Mouse (Mus musculus) kidney, postnatal 0 days (tissue): ENCODE measurements around the gene Pcdh7. TPM values are rescaled to one million over a fixed set of nuclear protein-coding genes. Genes with fewer than 3 reads are reported as not detected.

Source experiments
- ATAC-seq: fragments of 200-750 bp; cut with Nextera tagmentation; replicated peaks from 2 replicates; pipeline ENCODE4 v1.8.0; 2017; ENCODE audit warnings: low read depth, moderate number of reproducible peaks, moderate TSS enrichment, moderate library complexity; ENCODE audit not compliant: low FRiP score
- DNase-seq: peaks from one replicate; pipeline ENCODE4 v3.0.0-alpha.2; 2016; ENCODE audit warnings: low spot score
- H3K27ac ChIP-seq: fragments of 300-500 bp; sonication (generic); 2 replicates; pipeline ENCODE4 v1.5.1; 2014; ENCODE audit warnings: mild to moderate bottlenecking
- H3K27me3 ChIP-seq: fragments of 300-500 bp; sonication (generic); 2 replicates; pipeline ENCODE4 v1.6.1; 2014; ENCODE audit warnings: low read length, mixed read lengths; ENCODE audit not compliant: insufficient read depth
- H3K36me3 ChIP-seq: fragments of 300-500 bp; sonication (generic); 2 replicates; pipeline ENCODE4 v1.6.1; 2014; ENCODE audit warnings: low read length, mixed read lengths; ENCODE audit not compliant: insufficient read depth
- H3K4me1 ChIP-seq: fragments of 300-500 bp; sonication (generic); replicated peaks from 2 replicates; pipeline ENCODE4 v1.6.1; 2014; ENCODE audit warnings: antibody characterized with exemption, low read length, mixed read lengths; ENCODE audit not compliant: insufficient read depth
- H3K4me2 ChIP-seq: fragments of 300-500 bp; sonication (generic); 2 replicates; pipeline ENCODE4 v1.6.1; 2014; ENCODE audit warnings: mild to moderate bottlenecking, low read length, moderate library complexity, mixed read lengths
- H3K4me3 ChIP-seq: fragments of 300-500 bp; sonication (generic); replicated peaks from 2 replicates; pipeline ENCODE4 v1.5.1; 2014; ENCODE audit warnings: low read depth, low read length
- H3K9ac ChIP-seq: fragments of 300-500 bp; sonication (generic); 2 replicates; pipeline ENCODE4 v1.6.1; 2014; ENCODE audit warnings: low read depth, low read length
- H3K9me3 ChIP-seq: fragments of 300-500 bp; sonication (generic); replicated peaks from 2 replicates; pipeline ENCODE4 v1.6.1; 2016; ENCODE audit warnings: low read length, inconsistent platforms, mixed read lengths
- CTCF ChIP-seq: IDR thresholded peaks from 2 replicates; pipeline ENCODE4 v1.5.1; 2016; ENCODE audit warnings: antibody characterized with exemption, low read depth, mild to moderate bottlenecking, moderate library complexity
- WGBS: fragments of 180-500 bp; shearing (Covaris S2); extraction: QIAGEN DNeasy Blood & Tissue Kit; methylation state at CpG from one replicate; pipeline ENCODE4 v1.1.7; 2014; 5-methylcytosine and 5-hydroxymethylcytosine counted together
- polyA plus RNA-seq: library from polyadenylated mRNA; unstranded; fragments of >200 nt; fragmentation: Nextera tagmentation; extraction: Ambion mirVana; gene quantifications from 2 replicates; pipeline ENCODE4 v1.2.1, GENCODE M21; 2015

Gene Pcdh7
- polyA plus RNA-seq, 1 experiment from 2014 or later, result 3.6 TPM

DNA sequence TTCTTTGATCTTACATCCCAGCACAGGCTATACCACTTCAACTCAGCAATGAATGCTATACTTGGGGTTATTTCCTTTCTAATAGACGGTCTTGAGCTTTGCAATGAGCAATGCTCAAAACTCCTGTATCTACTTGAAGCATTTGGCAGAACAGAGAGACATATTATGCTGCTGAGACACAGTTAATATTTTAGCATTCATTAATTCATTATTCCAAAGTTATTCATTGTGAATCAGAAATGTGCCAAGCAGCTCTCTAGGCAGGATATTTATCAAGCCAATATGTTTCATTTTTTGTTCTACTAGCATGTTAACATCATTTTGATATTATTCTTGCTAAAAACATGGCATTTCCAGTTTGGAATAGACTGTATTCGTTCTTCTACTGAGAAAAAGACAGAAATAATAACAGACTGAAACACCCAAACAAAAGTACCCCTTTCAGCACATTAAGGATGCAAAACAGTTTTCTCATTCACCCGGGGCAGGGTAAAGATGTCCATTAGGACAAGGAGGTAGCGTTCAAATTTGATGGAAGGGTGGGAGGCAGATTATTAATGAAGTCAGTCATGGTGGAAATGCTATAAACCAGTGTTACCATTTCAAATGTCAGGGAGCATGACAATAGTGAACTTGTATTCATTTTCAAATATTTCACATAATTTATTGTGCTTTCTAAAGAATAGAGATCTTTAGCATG, 391.0 kb downstream of the Pcdh7 start:
- no peak overlapping the region for H3K4me2 ChIP-seq
- no peak for TF ChIP-seq CTCF
- WGBS, result 81% methylated on average over 4 of the region's 4 CpGs

GRCm38 (mm10) chr5:58116096-58116495, 398.3 kb downstream of the Pcdh7 start:
- no peak for TF ChIP-seq CTCF
- no peaks in the 10 kb centered on the region for H3K4me1 ChIP-seq
- H3K9ac ChIP-seq, result no peak overlapping the region
- no peak overlapping the region for H3K4me3 ChIP-seq
- H3K4me2 ChIP-seq, result no peak overlapping the region
- ATAC-seq (no peak), DNase-seq (no peak)
- no peaks in the 10 kb centered on the region for H3K36me3 ChIP-seq
- WGBS, result 88% methylated on average over 3 of the region's 3 CpGs
- H3K9me3 ChIP-seq, result no peaks in the 10 kb centered on the region
- H3K27me3 ChIP-seq, result no peaks in the 10 kb centered on the region
- H3K27ac ChIP-seq, result no peak overlapping the region

More for the DNA sequence above, 391.0 kb downstream of the Pcdh7 start:
- ATAC-seq (no peak), DNase-seq (no peak)
- Histone ChIP-seq H3K4me1 (no peaks in the 10 kb centered on the region), H3K27ac (no peak overlapping the region), H3K9ac (no peak overlapping the region), H3K9me3 (no peaks in the 10 kb centered on the region), H3K4me3 (no peak overlapping the region), H3K36me3 (no peaks in the 10 kb centered on the region), H3K27me3 (no peaks in the 10 kb centered on the region)

DNA sequence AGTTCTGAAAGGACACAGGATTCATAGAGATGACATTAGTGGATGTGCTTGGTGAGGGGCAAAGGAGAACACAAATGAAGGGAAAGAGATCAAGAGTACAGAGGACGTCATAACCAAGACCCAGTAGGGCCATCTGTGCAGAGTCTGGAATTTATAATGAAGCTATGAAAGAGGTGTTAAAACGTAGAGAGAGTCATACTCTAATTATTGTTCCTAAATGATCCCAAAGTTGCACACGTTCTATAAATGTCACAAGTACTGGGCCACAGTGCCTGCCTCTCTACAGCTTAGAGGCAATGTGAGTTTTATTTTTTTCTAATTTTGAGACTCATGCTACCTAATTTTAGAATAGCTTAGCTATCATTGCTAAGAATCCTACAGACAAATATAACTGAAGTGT, 400.1 kb downstream of the Pcdh7 start:
- no peaks in the 10 kb centered on the region for H3K36me3 ChIP-seq
- H3K27ac ChIP-seq, result no peak overlapping the region
- no peaks in the 10 kb centered on the region for H3K9me3 ChIP-seq
- H3K9ac ChIP-seq, result no peak overlapping the region
- H3K4me2 ChIP-seq, result no peak overlapping the region
- no peak for TF ChIP-seq CTCF
- no peaks in the 10 kb centered on the region for H3K4me1 ChIP-seq
- no peaks in the 10 kb centered on the region for H3K27me3 ChIP-seq
- no peak overlapping the region for H3K4me3 ChIP-seq
- no peak for ATAC-seq
- no peak for DNase-seq
- 74% methylated on average over 3 of the region's 3 CpGs for WGBS

- no peak overlapping the region for H3K27ac ChIP-seq
- H3K36me3 ChIP-seq, result no peaks in the 10 kb centered on the region
- TF ChIP-seq CTCF, result no peak
- H3K9ac ChIP-seq, result no peak overlapping the region
- 0 out of 2 replicates have a peak, but pooled peaks have one; percentile 49 for ATAC-seq
- no peak overlapping the region for H3K4me3 ChIP-seq
- no peaks in the 10 kb centered on the region for H3K9me3 ChIP-seq
- peak; percentile 47 for DNase-seq
- no peak overlapping the region for H3K4me2 ChIP-seq
- H3K4me1 ChIP-seq, result no peaks in the 10 kb centered on the region
- no peaks in the 10 kb centered on the region for H3K27me3 ChIP-seq
- WGBS, result 15% methylated on average over 3 of the region's 3 CpGs
Observed at GRCm38 (mm10) chr5:58118930-58119611, 401.3 kb downstream of the Pcdh7 start.

DNA sequence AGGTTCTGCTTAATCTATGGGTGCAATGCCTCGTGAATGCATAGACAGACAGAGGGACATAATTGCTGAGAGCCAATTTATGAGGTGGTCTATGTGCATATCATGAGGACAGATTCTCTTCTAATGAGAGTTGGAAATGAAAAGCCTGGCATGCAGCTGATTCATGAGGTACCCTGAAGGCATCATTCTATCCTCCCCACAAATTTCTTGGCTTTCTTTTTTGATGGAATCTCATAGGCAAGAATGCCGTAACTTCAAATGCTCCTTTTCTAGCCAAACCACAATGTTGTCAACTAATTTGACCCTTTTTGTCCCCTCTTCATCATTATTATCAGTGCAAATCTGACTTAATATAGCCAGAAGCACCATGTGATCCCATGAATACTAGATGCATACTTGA, 426.1 kb downstream of the Pcdh7 start:
- Histone ChIP-seq H3K27ac (no peak overlapping the region), H3K4me2 (no peak overlapping the region), H3K9me3 (no peaks in the 10 kb centered on the region), H3K9ac (no peak overlapping the region), H3K4me1 (no peaks in the 10 kb centered on the region), H3K27me3 (no peaks in the 10 kb centered on the region), H3K4me3 (no peak overlapping the region), H3K36me3 (no peaks in the 10 kb centered on the region)
- TF ChIP-seq CTCF, result no peak
- 66% methylated on average over 2 of the region's 2 CpGs for WGBS
- DNase-seq (peak; percentile 34), ATAC-seq (no peak)

DNA sequence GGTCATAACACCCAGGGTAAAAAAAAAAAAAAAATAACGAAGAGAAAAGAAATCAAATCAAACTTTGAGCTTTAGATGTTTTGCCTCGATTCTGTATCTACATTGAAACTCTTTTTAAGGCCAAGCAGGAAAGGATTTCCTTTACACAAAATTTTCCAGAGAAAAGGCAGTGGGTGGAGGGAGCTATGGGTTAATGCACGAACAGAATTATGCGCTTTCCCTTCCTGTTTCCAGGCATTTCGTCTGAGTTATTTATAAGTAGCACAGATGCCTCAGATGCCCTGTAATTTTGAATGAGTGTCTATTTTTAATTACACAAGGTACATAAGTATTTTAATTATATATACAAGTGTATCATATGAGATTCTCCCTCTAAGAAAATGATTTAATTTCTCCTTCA, 436.2 kb downstream of the Pcdh7 start:
- no peak overlapping the region for H3K27ac ChIP-seq
- H3K4me2 ChIP-seq, result no peak overlapping the region
- no peaks in the 10 kb centered on the region for H3K9me3 ChIP-seq
- no peak for TF ChIP-seq CTCF
- no peaks in the 10 kb centered on the region for H3K27me3 ChIP-seq
- H3K4me1 ChIP-seq, result no peaks in the 10 kb centered on the region
- WGBS, result 55% methylated on average over 5 of the region's 5 CpGs
- ATAC-seq, result no peak
- no peak overlapping the region for H3K9ac ChIP-seq
- H3K36me3 ChIP-seq, result no peaks in the 10 kb centered on the region
- no peak for DNase-seq
- H3K4me3 ChIP-seq, result no peak overlapping the region
